Mouse (Mus musculus): ENCODE results near the gene Stip1.

DNA sequence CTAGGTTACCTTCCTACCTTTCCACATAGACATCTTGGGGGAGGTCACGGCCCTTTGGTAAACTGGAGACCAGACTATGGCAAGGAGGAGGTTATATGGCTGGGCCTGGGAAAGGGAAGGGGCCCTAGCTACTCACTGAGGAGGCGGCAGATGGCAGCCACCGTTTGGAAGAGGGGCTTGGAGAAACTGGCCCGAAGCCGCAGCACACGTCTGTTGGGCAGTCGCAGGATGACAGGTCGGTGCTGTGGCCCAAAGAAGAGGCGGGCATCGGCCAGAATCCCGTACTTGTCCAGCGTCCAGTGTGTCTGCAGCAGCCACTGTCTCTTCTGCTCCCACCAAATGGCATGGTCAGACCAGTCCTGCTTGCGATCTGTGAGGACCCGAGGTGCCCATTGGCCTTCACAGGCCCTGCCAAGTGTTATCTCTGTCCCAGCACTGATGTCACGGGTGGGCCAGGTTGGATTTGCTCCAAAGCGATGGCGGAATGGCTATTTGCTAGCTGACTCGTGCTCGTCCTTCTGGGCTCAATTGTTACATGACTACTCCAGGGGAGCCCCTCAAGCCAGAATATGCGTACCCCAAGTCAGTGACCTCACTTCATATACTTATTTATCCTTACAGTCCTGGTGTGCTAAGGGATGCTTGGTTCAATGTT is 25.2 kb downstream of the Stip1 start:
- TF ChIP-seq ZNF384 (IDR thresholded peaks at IDR 0.05; ENCODE audit: low read depth, low read length) (no peak), CTCF (IDR thresholded peaks at IDR 0.05 in 2 of 3, conservative IDR thresholded peaks at IDR 0.05 in 1 of 3; ENCODE audit: control insufficient read depth in 1 of 3, insufficient read depth in 1 of 3, low read depth in 2 of 3, low read length in 3 of 3, poor library complexity in 1 of 3, severe bottlenecking in 1 of 3) (no peak)
